Mouse (Mus musculus): ENCODE data around the gene Terb2. TPM values are rescaled to one million over a fixed set of nuclear protein-coding genes. Genes with fewer than 3 reads are reported as not detected.

The Terb2 gene
- total and polyA plus RNA-seq, 2 experiments from 2014 or later, result not detected

- TF ChIP-seq CTCF (IDR thresholded peaks at IDR 0.05; ENCODE audit: low read depth), result no peak
- Histone ChIP-seq H3K27ac (ENCODE audit: low read depth, low read length) (no peak overlapping the region), H3K4me2 (ENCODE audit: low read depth) (no peak overlapping the region), H3K9me3 (ENCODE audit: low read length) (no peaks in the 10 kb centered on the region), H3K9ac (no peak overlapping the region), H3K4me3 (ENCODE audit: low read depth, low read length) (no peak overlapping the region), H3K27me3 (ENCODE audit: insufficient read depth, low read length) (no peaks in the 10 kb centered on the region), H3K4me1 (ENCODE audit: insufficient read depth) (no peaks in the 10 kb centered on the region), H3K36me3 (ENCODE audit: insufficient read depth) (no peaks in the 10 kb centered on the region)
- DNase-seq, result no peak
- no peak for ATAC-seq
- WGBS, result 86% methylated on average over 6 of the region's 7 CpGs
Observed at GRCm38 (mm10) chr2:122153681-122154365, 32.2 kb upstream of the Terb2 start.

DNA sequence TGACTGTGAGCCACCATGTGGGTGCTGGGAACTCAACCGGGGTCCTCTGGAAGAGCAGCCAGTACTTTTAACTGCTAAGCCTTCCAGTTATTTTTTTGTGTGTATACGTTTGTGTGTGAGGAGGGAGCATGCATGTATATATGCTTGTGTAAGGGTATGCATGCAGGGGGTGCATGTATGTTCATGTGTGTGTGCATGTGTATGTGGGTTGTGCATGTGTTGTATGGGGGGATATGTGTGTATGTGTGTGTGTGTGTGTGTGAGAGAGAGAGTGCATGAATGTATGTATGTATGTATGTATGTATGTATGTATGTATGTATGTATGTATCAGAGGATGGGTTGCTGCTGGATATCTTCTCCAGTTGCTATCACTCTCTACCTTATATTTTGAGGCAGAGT is 31.6 kb upstream of the Terb2 start:
- Histone ChIP-seq H3K27me3 (ENCODE audit: insufficient read depth, low read length) (no peaks in the 10 kb centered on the region), H3K36me3 (ENCODE audit: insufficient read depth) (no peaks in the 10 kb centered on the region), H3K4me3 (ENCODE audit: low read depth, low read length) (no peak overlapping the region), H3K4me1 (ENCODE audit: insufficient read depth) (no peaks in the 10 kb centered on the region), H3K9ac (no peak overlapping the region), H3K4me2 (ENCODE audit: low read depth) (no peak overlapping the region), H3K9me3 (ENCODE audit: low read length) (no peaks in the 10 kb centered on the region), H3K27ac (ENCODE audit: low read depth, low read length) (no peak overlapping the region)
- WGBS, result 90% methylated on average over 2 of the region's 2 CpGs
- no peak for TF ChIP-seq CTCF (IDR thresholded peaks at IDR 0.05; ENCODE audit: low read depth)
- no peak for DNase-seq
- ATAC-seq, result no peak

- no peaks in the 10 kb centered on the region for H3K27me3 ChIP-seq (ENCODE audit: insufficient read depth, low read length)
- no peaks in the 10 kb centered on the region for H3K9me3 ChIP-seq (ENCODE audit: low read length)
- no peaks in the 10 kb centered on the region for H3K36me3 ChIP-seq (ENCODE audit: insufficient read depth)
- no peak for TF ChIP-seq CTCF (IDR thresholded peaks at IDR 0.05; ENCODE audit: low read depth)
- H3K4me2 ChIP-seq (ENCODE audit: low read depth), result no peak overlapping the region
- DNase-seq, result no peak
- no peak overlapping the region for H3K4me3 ChIP-seq (ENCODE audit: low read depth, low read length)
- H3K27ac ChIP-seq (ENCODE audit: low read depth, low read length), result no peak overlapping the region
- ATAC-seq, result no peak
- H3K9ac ChIP-seq, result no peak overlapping the region
- 77% methylated on average over 2 of the region's 2 CpGs for WGBS
- no peaks in the 10 kb centered on the region for H3K4me1 ChIP-seq (ENCODE audit: insufficient read depth)
Observed at GRCm38 (mm10) chr2:122155292-122155691, 30.8 kb upstream of the Terb2 start.

DNA sequence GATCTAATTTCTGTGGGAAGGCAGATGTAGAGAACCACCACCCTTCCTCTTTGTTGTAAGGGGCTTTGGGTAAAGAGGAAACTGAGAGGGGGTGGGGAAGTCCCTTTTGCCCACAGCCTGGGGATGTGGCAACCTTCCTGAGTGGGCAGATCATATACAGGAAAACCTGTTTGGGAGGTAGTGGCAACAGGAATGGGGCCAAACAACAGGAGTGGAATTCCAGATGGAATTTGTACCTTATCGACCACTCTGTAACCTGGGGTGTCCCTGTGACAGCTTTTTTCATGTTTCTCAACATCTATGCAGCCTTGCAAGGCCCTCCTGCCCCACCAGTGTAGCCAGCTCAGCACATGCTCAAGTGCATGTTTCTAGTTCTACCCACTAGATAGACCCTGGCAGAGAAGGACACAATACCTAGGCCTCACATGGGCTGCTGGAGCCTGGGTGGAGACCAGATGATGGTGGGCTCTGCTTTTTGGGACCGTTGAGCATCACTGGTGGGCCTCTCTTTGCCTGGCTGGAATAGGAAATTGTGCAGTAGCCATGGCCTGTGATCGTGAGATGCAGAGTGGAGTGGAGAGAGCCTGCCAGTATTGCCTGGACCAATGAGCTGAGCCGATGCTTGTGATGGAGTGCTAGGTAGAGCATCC is 29.9 kb upstream of the Terb2 start:
- Histone ChIP-seq H3K9ac (no peak overlapping the region), H3K9me3 (ENCODE audit: low read length) (no peaks in the 10 kb centered on the region), H3K36me3 (ENCODE audit: insufficient read depth) (no peaks in the 10 kb centered on the region), H3K27me3 (ENCODE audit: insufficient read depth, low read length) (no peaks in the 10 kb centered on the region), H3K27ac (ENCODE audit: low read depth, low read length) (no peak overlapping the region), H3K4me3 (ENCODE audit: low read depth, low read length) (no peak overlapping the region), H3K4me1 (ENCODE audit: insufficient read depth) (no peaks in the 10 kb centered on the region), H3K4me2 (ENCODE audit: low read depth) (no peak overlapping the region)
- TF ChIP-seq CTCF (IDR thresholded peaks at IDR 0.05; ENCODE audit: low read depth), result no peak
- DNase-seq (no peak), ATAC-seq (no peak)
- WGBS, result 87% methylated on average over 4 of the region's 4 CpGs

DNA sequence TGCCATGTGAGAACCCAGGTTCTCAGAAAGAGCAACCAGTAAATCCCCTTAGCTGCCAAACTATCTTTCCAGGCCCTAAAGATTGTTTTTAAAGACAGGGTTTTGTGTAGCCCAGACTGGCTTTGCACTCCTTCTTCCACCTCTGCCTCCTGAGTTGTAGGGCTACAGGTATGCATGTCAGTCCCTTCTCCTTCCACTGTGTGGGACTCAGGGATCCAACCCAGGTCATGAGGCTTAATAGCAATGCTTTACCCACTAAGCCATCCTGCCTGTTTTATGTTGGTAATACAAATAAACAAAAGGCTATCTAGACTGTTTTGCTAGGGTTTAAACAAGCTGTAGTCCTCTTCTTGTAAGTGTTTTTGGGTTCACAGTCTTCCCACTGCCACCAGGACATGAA is 28.5 kb upstream of the Terb2 start:
- H3K4me3 ChIP-seq (ENCODE audit: low read depth, low read length), result no peak overlapping the region
- no peaks in the 10 kb centered on the region for H3K36me3 ChIP-seq (ENCODE audit: insufficient read depth)
- TF ChIP-seq CTCF (IDR thresholded peaks at IDR 0.05; ENCODE audit: low read depth), result no peak
- ATAC-seq, result no peak
- H3K9ac ChIP-seq, result no peak overlapping the region
- no peaks in the 10 kb centered on the region for H3K27me3 ChIP-seq (ENCODE audit: insufficient read depth, low read length)
- H3K4me2 ChIP-seq (ENCODE audit: low read depth), result no peak overlapping the region
- H3K27ac ChIP-seq (ENCODE audit: low read depth, low read length), result no peak overlapping the region
- no peaks in the 10 kb centered on the region for H3K4me1 ChIP-seq (ENCODE audit: insufficient read depth)
- no peaks in the 10 kb centered on the region for H3K9me3 ChIP-seq (ENCODE audit: low read length)
- no peak for DNase-seq

DNA sequence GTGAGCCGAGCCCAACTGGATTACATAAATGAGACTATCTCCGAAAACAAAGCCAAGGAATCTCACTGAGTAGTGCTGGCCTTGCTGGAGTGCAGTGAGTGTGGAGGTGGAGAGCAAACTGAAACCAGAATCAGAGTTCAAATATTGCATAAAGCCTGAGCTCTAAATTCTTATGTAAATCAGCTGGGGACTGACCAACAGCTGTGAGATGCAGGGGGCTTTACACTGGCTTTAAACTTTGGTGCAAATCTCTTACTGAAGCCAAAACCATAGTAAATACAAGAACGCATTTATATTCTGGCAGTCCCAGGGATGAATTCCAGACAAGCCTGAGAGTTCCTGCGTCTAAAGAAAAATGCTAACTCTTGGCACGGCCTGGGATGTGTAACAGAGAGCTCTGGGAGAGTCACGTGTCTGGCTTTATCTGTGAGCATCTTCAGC is 27.7 kb upstream of the Terb2 start:
- no peak overlapping the region for H3K4me3 ChIP-seq (ENCODE audit: low read depth, low read length)
- H3K4me1 ChIP-seq (ENCODE audit: insufficient read depth), result no peaks in the 10 kb centered on the region
- DNase-seq (no peak), ATAC-seq (no peak)
- H3K9ac ChIP-seq, result no peak overlapping the region
- no peak overlapping the region for H3K4me2 ChIP-seq (ENCODE audit: low read depth)
- no peak for TF ChIP-seq CTCF (IDR thresholded peaks at IDR 0.05; ENCODE audit: low read depth)
- H3K36me3 ChIP-seq (ENCODE audit: insufficient read depth), result no peaks in the 10 kb centered on the region
- H3K9me3 ChIP-seq (ENCODE audit: low read length), result no peaks in the 10 kb centered on the region
- H3K27me3 ChIP-seq (ENCODE audit: insufficient read depth, low read length), result no peaks in the 10 kb centered on the region
- no peak overlapping the region for H3K27ac ChIP-seq (ENCODE audit: low read depth, low read length)
- 40% methylated on average over 6 of the region's 6 CpGs for WGBS

- 85% methylated on average over 6 of the region's 6 CpGs for WGBS
- DNase-seq, result no peak
- H3K4me1 ChIP-seq (ENCODE audit: insufficient read depth), result no peaks in the 10 kb centered on the region
- no peak overlapping the region for H3K4me3 ChIP-seq (ENCODE audit: low read depth, low read length)
- no peaks in the 10 kb centered on the region for H3K36me3 ChIP-seq (ENCODE audit: insufficient read depth)
- no peak for TF ChIP-seq CTCF (IDR thresholded peaks at IDR 0.05; ENCODE audit: low read depth)
- H3K9ac ChIP-seq, result no peak overlapping the region
- no peak overlapping the region for H3K27ac ChIP-seq (ENCODE audit: low read depth, low read length)
- no peak for ATAC-seq
- H3K27me3 ChIP-seq (ENCODE audit: insufficient read depth, low read length), result no peaks in the 10 kb centered on the region
- no peaks in the 10 kb centered on the region for H3K9me3 ChIP-seq (ENCODE audit: low read length)
- H3K4me2 ChIP-seq (ENCODE audit: low read depth), result no peak overlapping the region
Observed at GRCm38 (mm10) chr2:122159667-122160066, 26.4 kb upstream of the Terb2 start.
